Mouse (Mus musculus): ENCODE measurements at regions not wholly inside any gene's neighbourhood (a gene's known extent, or its start where the extent isn't known, plus 50 kb on each side); places are given as distances from the start of the nearest gene placed in this dataset.

- no peak for TF ChIP-seq POLR2A (IDR thresholded peaks at IDR 0.05; ENCODE audit: low read depth, low read length)
- TF ChIP-seq CTCF (IDR thresholded peaks at IDR 0.05; ENCODE audit: extremely low read depth, insufficient read length, insufficient replicate concordance, low read depth, low read length), result no peak
Measured at GRCm38 (mm10) chr2:117802686-117803085, 309.0 kb upstream of the Thbs1 start.

Data from small intestine, adult 2 months (tissue).